Mouse (Mus musculus): ENCODE measurements around the gene Ptprr. TPM values are rescaled to one million over a fixed set of nuclear protein-coding genes. Genes with fewer than 3 reads are reported as not detected.

The Ptprr gene
- total RNA-seq, 4 experiments from 2014 or later: 1.3 to 1.7 (median 1.4) TPM

- DNase-seq (ENCODE audit: low spot score): no peak
Measured at GRCm38 (mm10) chr10:116115881-116116677, 98.1 kb downstream of the Ptprr start.

- DNase-seq (ENCODE audit: low spot score): no peak
Measured at GRCm38 (mm10) chr10:116117060-116117459, 99.0 kb downstream of the Ptprr start.

- no peak for DNase-seq (ENCODE audit: low spot score)
Measured at GRCm38 (mm10) chr10:116121463-116121862, 103.5 kb downstream of the Ptprr start.

- no peak for DNase-seq (ENCODE audit: low spot score)
Measured at GRCm38 (mm10) chr10:116123808-116124207, 105.8 kb downstream of the Ptprr start.

GRCm38 (mm10) chr10:116125364-116125763 lies 107.4 kb downstream of the Ptprr start:
- no peak for DNase-seq (ENCODE audit: low spot score)

- DNase-seq (ENCODE audit: low spot score): no peak
Measured at GRCm38 (mm10) chr10:116130401-116130800, 112.4 kb downstream of the Ptprr start.

GRCm38 (mm10) chr10:116131223-116131622 lies 113.2 kb downstream of the Ptprr start:
- DNase-seq (ENCODE audit: low spot score): no peak

GRCm38 (mm10) chr10:116132233-116132632 lies 114.2 kb downstream of the Ptprr start:
- DNase-seq (ENCODE audit: low spot score): no peak

GRCm38 (mm10) chr10:116135187-116135586 lies 117.2 kb downstream of the Ptprr start:
- DNase-seq (ENCODE audit: low spot score): no peak

GRCm38 (mm10) chr10:116140226-116140625 lies 122.2 kb downstream of the Ptprr start:
- no peak for DNase-seq (ENCODE audit: low spot score)

- no peak for DNase-seq (ENCODE audit: low spot score)
Measured at GRCm38 (mm10) chr10:116143684-116144083, 125.7 kb downstream of the Ptprr start.

- DNase-seq (ENCODE audit: low spot score): no peak
Measured at GRCm38 (mm10) chr10:116146091-116146490, 128.1 kb downstream of the Ptprr start.

GRCm38 (mm10) chr10:116154707-116155106 lies 136.7 kb downstream of the Ptprr start:
- DNase-seq (ENCODE audit: low spot score): no peak

GRCm38 (mm10) chr10:116156699-116157098 lies 138.7 kb downstream of the Ptprr start:
- no peak for DNase-seq (ENCODE audit: low spot score)

- no peak for DNase-seq (ENCODE audit: low spot score)
Measured at GRCm38 (mm10) chr10:116162338-116162737, 144.3 kb downstream of the Ptprr start.

GRCm38 (mm10) chr10:116175324-116175883 lies 157.4 kb downstream of the Ptprr start:
- DNase-seq (ENCODE audit: low spot score): no peak

GRCm38 (mm10) chr10:116177390-116178179 lies 159.6 kb downstream of the Ptprr start:
- DNase-seq (ENCODE audit: low spot score): no peak

- no peak for DNase-seq (ENCODE audit: low spot score)
Measured at GRCm38 (mm10) chr10:116181235-116181634, 163.2 kb downstream of the Ptprr start.

- no peak for DNase-seq (ENCODE audit: low spot score)
Measured at GRCm38 (mm10) chr10:116182221-116182620, 164.2 kb downstream of the Ptprr start.

GRCm38 (mm10) chr10:116183258-116183657 lies 165.2 kb downstream of the Ptprr start:
- no peak for DNase-seq (ENCODE audit: low spot score)

GRCm38 (mm10) chr10:116191724-116192123 lies 173.7 kb downstream of the Ptprr start:
- DNase-seq (ENCODE audit: low spot score): no peak

GRCm38 (mm10) chr10:116192293-116192692 lies 174.3 kb downstream of the Ptprr start:
- DNase-seq (ENCODE audit: low spot score): no peak

Measured in heart, adult 8-10 months (tissue).